Mouse (Mus musculus) forebrain, embryonic 10.5 days (tissue): ENCODE measurements around the gene Krtap3-2. TPM values are rescaled to one million over a fixed set of nuclear protein-coding genes. Genes with fewer than 3 reads are reported as not detected.
"Not testable (repeated sequence)": the region's sequence is repeated elsewhere in the genome, so short reads cannot be mapped to it uniquely, and the experiment has no call there.

Experiments
- DNase-seq: peaks from one replicate; pipeline ENCODE4 v3.0.0-alpha.2; 2017; ENCODE audit warnings: low spot score; ENCODE audit errors: extremely low spot score
- H3K27ac ChIP-seq: fragments of 300-500 bp; sonication (generic); 2 replicates; pipeline ENCODE4 v1.5.1; 2016; ENCODE audit warnings: mild to moderate bottlenecking
- H3K27me3 ChIP-seq: fragments of 300-500 bp; sonication (generic); 2 replicates; pipeline ENCODE4 v1.6.1; 2016; ENCODE audit warnings: mild to moderate bottlenecking; ENCODE audit not compliant: poor library complexity, severe bottlenecking
- H3K36me3 ChIP-seq: fragments of 300-500 bp; sonication (generic); replicated peaks from 2 replicates; pipeline ENCODE4 v1.6.1; 2016; ENCODE audit warnings: mild to moderate bottlenecking, moderate library complexity
- H3K4me1 ChIP-seq: fragments of 300-500 bp; sonication (generic); 2 replicates; pipeline ENCODE4 v1.6.1; 2016
- H3K4me3 ChIP-seq: fragments of 300-500 bp; sonication (generic); 2 replicates; pipeline ENCODE4 v1.5.1; 2016; ENCODE audit warnings: mild to moderate bottlenecking, moderate library complexity
- H3K9me3 ChIP-seq: fragments of 300-500 bp; sonication (generic); 2 replicates; pipeline ENCODE4 v1.6.1; 2016; ENCODE audit warnings: mild to moderate bottlenecking, moderate library complexity
- WGBS: fragments of 180-500 bp; shearing (Covaris S2); methylation state at CpG from one replicate; pipeline ENCODE4 v1.1.7; 2016; 5-methylcytosine and 5-hydroxymethylcytosine counted together
- polyA plus RNA-seq: library from polyadenylated mRNA; unstranded; fragments of >200 nt; fragmentation: Nextera tagmentation; extraction: Ambion mirVana; gene quantifications from 2 replicates; pipeline ENCODE4 v1.2.1, GENCODE M21; 2016

Gene Krtap3-2
- not detected in 2 replicates for polyA plus RNA-seq

- no peaks in the 10 kb centered on the region for H3K9me3 ChIP-seq
- DNase-seq: no peak
- H3K27me3 ChIP-seq: no peaks in the 10 kb centered on the region; the same call in 1 of the 2 replicates
- 96% methylated on average over 2 of the region's 2 CpGs for WGBS
- no peaks in the 10 kb centered on the region for H3K36me3 ChIP-seq
- H3K4me1 ChIP-seq: no peaks in the 10 kb centered on the region
- no peak within 1 kb of the TSS for H3K4me3 ChIP-seq
- no peak within 1 kb of the TSS for H3K27ac ChIP-seq
Observed at GRCm38 (mm10) chr11:99556753-99557152, at the start of gene Krtap3-2. Gene Krtap3-2, minus strand, starts transcription at chr11:99556853.

GRCm38 (mm10) chr11:99603208-99603607 is 46.6 kb upstream of the Krtap3-2 start, which contains the start of gene Gm11938:
Gene Gm11938, minus strand, starts transcription at chr11:99603308.
- H3K4me1 ChIP-seq, DNase-seq, H3K4me3 ChIP-seq, H3K27ac ChIP-seq, H3K9me3 ChIP-seq, H3K27me3 ChIP-seq, H3K36me3 ChIP-seq: not testable (repeated sequence)
- WGBS: 84% methylated on average over 1 of the region's 1 CpGs

GRCm38 (mm10) chr11:99597742-99598141 is 41.1 kb upstream of the Krtap3-2 start, which contains the start of gene Krtap9-3:
Gene Krtap9-3, minus strand, starts transcription at chr11:99598105.
- H3K4me1 ChIP-seq, H3K4me3 ChIP-seq, H3K9me3 ChIP-seq, H3K27ac ChIP-seq, H3K27me3 ChIP-seq, DNase-seq, H3K36me3 ChIP-seq: not testable (repeated sequence)
- 90% methylated on average over 6 of the region's 6 CpGs for WGBS

- Histone ChIP-seq H3K27me3 (no peaks in the 10 kb centered on the region), H3K27ac (no peak within 1 kb of the TSS), H3K4me3 (no peak within 1 kb of the TSS), H3K4me1 (no peaks in the 10 kb centered on the region), H3K9me3 (no peaks in the 10 kb centered on the region), H3K36me3 (no peaks in the 10 kb centered on the region)
- DNase-seq: no peak
- 89% methylated on average over 6 of the region's 6 CpGs for WGBS
Observed at GRCm38 (mm10) chr11:99590981-99591380, 34.3 kb upstream of the Krtap3-2 start, which contains the start of gene Krtap1-3. Gene Krtap1-3, minus strand, starts transcription at chr11:99591339.

- H3K36me3 ChIP-seq: no peaks in the 10 kb centered on the region
- no peak overlapping the region for H3K4me3 ChIP-seq
- WGBS: 93% methylated on average over 7 of the region's 7 CpGs
- H3K27ac ChIP-seq: no peak overlapping the region
- no peaks in the 10 kb centered on the region; the same call in 1 of the 2 replicates for H3K27me3 ChIP-seq
- DNase-seq: no peak
- no peaks in the 10 kb centered on the region for H3K9me3 ChIP-seq
- no peaks in the 10 kb centered on the region for H3K4me1 ChIP-seq
Observed at GRCm38 (mm10) chr11:99585096-99585495, 28.4 kb upstream of the Krtap3-2 start.

- H3K4me3 ChIP-seq: no peak within 1 kb of the TSS
- WGBS: 97% methylated on average over 5 of the region's 5 CpGs
- H3K4me1 ChIP-seq: no peaks in the 10 kb centered on the region
- no peak within 1 kb of the TSS for H3K27ac ChIP-seq
- DNase-seq: no peak
- H3K27me3 ChIP-seq: no peaks in the 10 kb centered on the region; the same call in 1 of the 2 replicates
- H3K9me3 ChIP-seq: no peaks in the 10 kb centered on the region
- no peaks in the 10 kb centered on the region for H3K36me3 ChIP-seq
Observed at GRCm38 (mm10) chr11:99583245-99583704, 26.6 kb upstream of the Krtap3-2 start, which contains the start of gene Krtap1-4. Gene Krtap1-4, minus strand, starts transcription at chr11:99583654.

- WGBS: 93% methylated on average over 6 of the region's 6 CpGs
- H3K27ac ChIP-seq: no peak overlapping the region
- no peak for DNase-seq
- H3K36me3 ChIP-seq: no peaks in the 10 kb centered on the region
- H3K9me3 ChIP-seq: no peaks in the 10 kb centered on the region
- H3K27me3 ChIP-seq: no peaks in the 10 kb centered on the region; the same call in 1 of the 2 replicates
- H3K4me3 ChIP-seq: no peak overlapping the region
- no peaks in the 10 kb centered on the region for H3K4me1 ChIP-seq
Observed at GRCm38 (mm10) chr11:99581564-99581963, 24.9 kb upstream of the Krtap3-2 start.

GRCm38 (mm10) chr11:99581051-99581450 is 24.4 kb upstream of the Krtap3-2 start:
- DNase-seq: no peak
- no peaks in the 10 kb centered on the region for H3K9me3 ChIP-seq
- no peak overlapping the region for H3K27ac ChIP-seq
- no peaks in the 10 kb centered on the region for H3K4me1 ChIP-seq
- WGBS: 95% methylated on average over 5 of the region's 5 CpGs
- H3K27me3 ChIP-seq: no peaks in the 10 kb centered on the region; the same call in 1 of the 2 replicates
- H3K36me3 ChIP-seq: no peaks in the 10 kb centered on the region
- no peak overlapping the region for H3K4me3 ChIP-seq

GRCm38 (mm10) chr11:99580636-99581035 is 24.0 kb upstream of the Krtap3-2 start, which contains the start of gene Krtap1-5:
Gene Krtap1-5, minus strand, starts transcription at chr11:99581016.
- Histone ChIP-seq H3K4me3 (no peak within 1 kb of the TSS), H3K27ac (no peak within 1 kb of the TSS), H3K9me3 (no peaks in the 10 kb centered on the region), H3K36me3 (no peaks in the 10 kb centered on the region), H3K27me3 (no peaks in the 10 kb centered on the region; the same call in 1 of the 2 replicates), H3K4me1 (no peaks in the 10 kb centered on the region)
- DNase-seq: no peak
- 92% methylated on average over 6 of the region's 6 CpGs for WGBS

- peak overlapping the region; percentile 33 for H3K4me3 ChIP-seq
- 5% methylated on average over 7 of the region's 7 CpGs for WGBS
- H3K9me3 ChIP-seq: no peaks in the 10 kb centered on the region
- DNase-seq: peak; percentile 79
- peak overlapping the region; percentile 62; the same call in 1 of the 2 replicates for H3K27ac ChIP-seq
- H3K4me1 ChIP-seq: peaks cover 3% of the 10 kb centered on the region
- no peaks in the 10 kb centered on the region for H3K27me3 ChIP-seq
- H3K36me3 ChIP-seq: no peaks in the 10 kb centered on the region
Observed at GRCm38 (mm10) chr11:99574106-99574505, 17.5 kb upstream of the Krtap3-2 start.

GRCm38 (mm10) chr11:99573164-99573563 is 16.5 kb upstream of the Krtap3-2 start:
- Histone ChIP-seq H3K4me3 (no peak overlapping the region), H3K36me3 (no peaks in the 10 kb centered on the region), H3K4me1 (peaks cover 3% of the 10 kb centered on the region), H3K27ac (no peak overlapping the region), H3K27me3 (no peaks in the 10 kb centered on the region), H3K9me3 (no peaks in the 10 kb centered on the region)
- no peak for DNase-seq
- WGBS: 34% methylated on average over 4 of the region's 4 CpGs

GRCm38 (mm10) chr11:99566530-99566929 is 9.9 kb upstream of the Krtap3-2 start, which contains the start of gene Krtap3-1:
Gene Krtap3-1, minus strand, starts transcription at chr11:99566630.
- Histone ChIP-seq H3K27ac (no peak within 1 kb of the TSS), H3K4me3 (no peak within 1 kb of the TSS), H3K9me3 (no peaks in the 10 kb centered on the region), H3K4me1 (no peaks in the 10 kb centered on the region), H3K36me3 (no peaks in the 10 kb centered on the region), H3K27me3 (no peaks in the 10 kb centered on the region)
- 95% methylated on average over 7 of the region's 7 CpGs for WGBS
- no peak for DNase-seq

GRCm38 (mm10) chr11:99562580-99562979 is 5.9 kb upstream of the Krtap3-2 start:
- no peaks in the 10 kb centered on the region for H3K36me3 ChIP-seq
- H3K4me1 ChIP-seq: no peaks in the 10 kb centered on the region
- no peaks in the 10 kb centered on the region for H3K27me3 ChIP-seq
- WGBS: 91% methylated on average over 6 of the region's 6 CpGs
- no peak overlapping the region for H3K27ac ChIP-seq
- no peak overlapping the region for H3K4me3 ChIP-seq
- DNase-seq: no peak
- no peaks in the 10 kb centered on the region for H3K9me3 ChIP-seq
